Mouse (Mus musculus) frontal cortex, postnatal 36 days (tissue): ENCODE measurements around the gene Shisa7.
"Not testable (repeated sequence)": the region's sequence is repeated elsewhere in the genome, so short reads cannot be mapped to it uniquely, and the experiment has no call there.

Experiments
- DNase-seq, 2 experiments: peaks; one replicate each; pipeline ENCODE4 v3.0.0; 2022; ENCODE audit warnings: low spot score in 2 of 2

Gene Shisa7

DNA sequence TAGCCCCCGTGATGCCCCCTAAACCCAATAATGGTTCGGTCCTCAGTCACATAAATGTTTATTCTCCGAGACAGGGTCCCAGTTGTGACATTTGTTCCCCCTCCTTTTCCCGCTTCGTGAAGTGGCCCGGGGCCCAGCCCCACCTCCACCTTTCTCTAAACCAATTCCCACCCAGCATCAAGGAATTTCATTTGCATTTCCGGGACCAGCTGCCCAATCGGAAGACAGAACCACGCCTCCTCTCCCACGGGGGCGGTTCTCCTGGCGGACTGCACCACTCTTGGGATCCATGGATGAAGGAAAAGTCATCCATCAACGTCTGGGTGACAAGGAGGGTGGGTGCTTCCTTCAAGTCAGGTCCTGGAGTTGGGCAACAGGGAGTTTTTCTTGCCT is 417 bp upstream of the Shisa7 start:
- peak; percentile 89 to 95 for DNase-seq

DNA sequence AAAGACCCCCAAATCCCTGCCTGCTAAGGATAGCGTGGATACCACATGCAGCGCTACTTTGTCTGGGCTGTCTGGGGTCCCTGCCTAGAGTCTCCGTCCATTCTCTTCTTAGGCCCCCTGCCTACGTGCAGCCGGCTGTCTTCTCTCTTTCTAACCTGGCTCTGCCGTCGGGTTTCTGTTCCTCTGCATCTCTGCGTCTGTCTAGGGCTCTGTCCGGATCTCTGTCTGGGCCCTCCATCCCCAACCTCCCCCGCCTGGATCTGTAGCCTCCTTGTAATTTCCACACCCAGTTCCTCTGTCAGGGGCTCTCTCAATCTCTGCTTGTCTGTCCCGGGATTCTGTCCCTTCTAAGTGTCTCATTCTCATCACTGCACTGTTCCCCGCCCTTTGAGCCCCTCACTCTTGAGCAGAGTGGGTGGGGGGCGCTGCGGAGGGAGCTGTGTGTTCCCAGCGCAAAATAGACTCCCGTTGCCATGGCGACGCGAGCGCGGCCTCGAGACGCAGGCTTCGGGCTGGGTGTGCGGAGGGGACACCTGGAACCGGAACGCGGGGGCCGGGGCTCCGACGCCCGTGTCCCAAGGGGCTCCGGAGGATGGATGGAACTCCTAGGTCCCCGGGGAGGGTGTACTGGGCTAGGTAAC is 772 bp downstream of the Shisa7 start:
- DNase-seq = peak; percentile 84

- peak; percentile 49 to 62 for DNase-seq
Observed at GRCm38 (mm10) chr7:4842634-4843131, 1.8 kb downstream of the Shisa7 start.

DNA sequence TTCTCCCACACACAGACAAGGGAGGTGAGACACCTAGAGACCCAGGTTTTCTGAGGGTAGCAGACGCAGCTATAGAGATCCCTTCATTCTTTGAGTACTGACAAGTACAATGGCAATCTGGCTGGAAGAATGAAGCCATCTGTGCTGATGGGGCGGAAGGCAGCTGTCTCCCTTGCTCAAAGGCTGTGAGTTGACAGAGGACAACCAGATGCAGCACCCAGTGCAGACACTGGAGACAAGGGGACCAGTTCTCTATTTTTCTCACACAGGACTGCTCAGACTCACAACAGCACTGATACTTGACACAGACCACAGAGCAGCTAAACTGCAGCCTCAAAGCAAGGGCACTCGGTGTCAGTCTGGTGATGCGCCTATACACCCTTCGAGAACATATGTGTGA is 2.4 kb downstream of the Shisa7 start:
- peak; percentile 45 to 59 for DNase-seq

- DNase-seq = no peak
Observed at GRCm38 (mm10) chr7:4837639-4838038, 6.9 kb downstream of the Shisa7 start.

GRCm38 (mm10) chr7:4836351-4836792 is 8.1 kb downstream of the Shisa7 start:
- peak; percentile 26 to 54 for DNase-seq

- no peak for DNase-seq
Observed at GRCm38 (mm10) chr7:4835631-4836327, 8.7 kb downstream of the Shisa7 start.

DNA sequence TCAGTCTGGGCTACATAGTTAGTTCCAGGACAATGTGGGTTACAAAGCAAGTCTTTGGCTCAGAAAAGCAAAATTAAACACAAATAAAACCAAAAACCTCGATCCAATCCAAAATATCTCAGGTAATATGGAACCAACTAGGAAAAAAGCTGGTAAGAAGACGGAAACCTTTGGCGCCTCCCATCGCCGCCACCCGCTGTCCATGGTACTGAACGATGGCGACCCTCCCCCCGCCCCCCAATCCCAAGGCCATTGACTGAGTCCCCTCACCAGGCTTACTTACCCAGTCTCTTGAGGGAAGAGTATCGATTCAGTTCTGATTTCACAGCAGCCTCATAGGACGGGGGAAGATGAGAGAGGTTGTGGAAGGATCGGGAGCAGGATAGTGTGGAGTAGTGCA is 14.0 kb downstream of the Shisa7 start:
- DNase-seq = no peak

DNA sequence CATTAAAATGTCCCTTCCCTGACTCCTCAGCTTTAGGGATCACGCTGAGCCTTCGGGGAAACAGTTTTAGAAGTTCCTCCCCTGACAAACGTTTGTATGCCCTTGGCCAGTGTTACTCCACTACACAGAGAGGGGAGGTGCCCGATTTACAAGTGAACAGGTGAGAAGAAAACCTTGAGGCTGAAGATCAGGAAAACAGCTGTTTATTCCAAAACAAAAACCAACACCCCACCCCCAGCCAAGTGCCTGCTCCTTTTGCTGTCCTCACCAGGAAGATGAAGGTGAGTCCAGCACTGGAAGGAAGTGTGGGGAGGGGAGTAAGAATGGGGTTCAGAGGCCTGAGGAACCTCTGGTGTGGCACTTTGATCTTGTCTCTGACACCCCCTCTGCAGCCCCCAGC is 19.1 kb downstream of the Shisa7 start:
- no peak for DNase-seq

DNA sequence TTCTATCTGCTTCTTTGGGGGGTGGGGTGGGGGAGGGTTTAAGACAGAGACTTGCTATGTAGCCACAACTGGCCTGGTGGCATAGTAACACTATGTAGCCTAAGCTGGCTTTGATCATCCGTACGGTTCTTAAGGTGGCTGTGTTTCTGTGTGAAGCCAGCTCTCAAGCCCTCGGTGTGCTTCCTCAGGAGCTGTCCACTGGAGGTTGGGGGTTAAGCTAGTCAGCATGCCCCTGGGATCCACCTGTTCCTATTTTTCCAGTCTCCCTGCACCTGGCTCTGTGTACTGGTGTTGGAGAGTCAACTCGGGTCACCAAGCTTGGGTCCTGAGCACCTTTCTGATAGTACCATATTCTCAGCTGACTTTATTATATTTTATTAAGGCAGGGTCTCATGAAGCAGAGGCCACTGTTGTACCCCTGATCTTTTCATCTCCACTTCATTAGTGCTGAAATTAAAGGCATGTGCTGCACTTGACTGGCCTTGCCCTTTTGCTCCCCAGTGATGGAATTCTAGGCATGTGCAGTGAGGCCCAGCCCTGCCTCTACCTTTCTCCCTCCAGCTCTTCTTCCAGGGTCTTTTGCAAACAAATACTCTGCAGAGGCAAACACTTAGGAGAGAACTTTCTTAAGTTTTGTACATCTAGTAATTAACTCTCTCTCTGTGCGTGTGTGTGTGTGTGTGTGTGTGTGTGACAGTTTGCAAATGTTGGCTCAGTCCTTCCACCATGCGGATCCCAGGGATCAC is 22.2 kb downstream of the Shisa7 start:
- DNase-seq = no peak

DNA sequence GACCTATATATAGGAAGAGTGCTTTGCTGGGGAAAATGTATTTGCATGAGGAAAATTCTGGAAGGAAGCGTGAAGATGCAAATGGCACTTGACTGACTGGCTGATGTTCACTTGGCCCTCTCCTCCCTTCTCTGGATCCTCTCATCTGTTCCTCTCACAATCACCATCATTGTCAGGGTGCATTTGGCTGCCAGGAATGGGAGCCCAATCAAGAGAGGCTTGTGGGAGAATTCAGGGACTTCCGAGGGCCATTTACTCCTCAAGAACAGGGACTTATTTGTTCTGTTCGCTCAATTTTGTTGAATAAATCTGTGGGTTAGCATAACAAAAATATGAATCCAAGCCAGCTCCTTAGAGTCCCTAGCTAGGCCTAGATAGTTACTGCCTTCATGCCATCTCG is 22.8 kb downstream of the Shisa7 start:
- DNase-seq = peak in 1 of 2 experiments; percentile 49

DNA sequence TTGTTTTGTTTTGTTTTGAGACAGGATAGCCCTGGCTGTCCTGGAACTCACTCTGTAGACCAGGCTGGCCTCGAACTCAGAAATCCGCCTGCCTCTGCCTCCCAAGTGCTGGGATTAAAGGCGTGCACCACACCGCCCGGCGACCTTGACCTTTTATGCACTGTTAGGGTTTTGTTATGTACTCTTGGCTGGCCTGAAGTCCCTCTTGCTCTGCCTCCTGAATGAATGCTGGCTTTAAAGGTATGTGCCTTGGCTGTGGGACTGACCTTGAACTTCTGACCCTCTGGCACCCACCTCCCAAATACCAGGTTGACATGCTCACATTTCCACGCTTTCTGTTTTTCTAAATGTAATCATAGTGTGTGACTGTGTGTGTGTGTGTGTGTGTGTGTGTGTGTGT is 23.6 kb downstream of the Shisa7 start:
- DNase-seq = not testable (repeated sequence)

- DNase-seq = no peak
Observed at GRCm38 (mm10) chr7:4816559-4816958, 27.9 kb downstream of the Shisa7 start.

- no peak for DNase-seq
Observed at GRCm38 (mm10) chr7:4813105-4813791, 31.2 kb downstream of the Shisa7 start.

GRCm38 (mm10) chr7:4812303-4813104 is 32.0 kb downstream of the Shisa7 start, which contains the start of gene Ube2s:
Ube2s (minus strand) TSS chr7:4812590.
- DNase-seq = peak; percentile 97 to 98

GRCm38 (mm10) chr7:4811842-4812302 is 32.6 kb downstream of the Shisa7 start:
- DNase-seq = no peak

DNA sequence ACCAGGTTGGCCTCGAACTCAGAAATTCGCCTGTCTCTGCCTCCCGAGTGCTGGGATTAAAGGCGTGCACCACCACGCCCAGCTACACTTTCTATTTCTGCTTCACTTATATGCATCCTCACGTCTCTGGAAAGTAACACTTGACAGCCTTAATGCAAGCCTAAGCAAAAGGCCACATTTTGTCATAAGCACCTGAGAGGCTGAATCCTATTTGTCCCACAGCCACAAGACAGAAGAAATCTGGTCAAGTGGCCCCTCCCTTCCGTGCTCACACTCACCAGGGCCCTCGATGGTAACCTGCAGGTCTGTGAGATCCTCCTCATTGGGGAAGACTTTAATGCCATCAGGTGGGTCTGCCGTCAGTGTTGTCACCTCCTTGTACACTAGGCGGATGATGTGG is 33.4 kb downstream of the Shisa7 start:
- DNase-seq = not testable (repeated sequence)

DNA sequence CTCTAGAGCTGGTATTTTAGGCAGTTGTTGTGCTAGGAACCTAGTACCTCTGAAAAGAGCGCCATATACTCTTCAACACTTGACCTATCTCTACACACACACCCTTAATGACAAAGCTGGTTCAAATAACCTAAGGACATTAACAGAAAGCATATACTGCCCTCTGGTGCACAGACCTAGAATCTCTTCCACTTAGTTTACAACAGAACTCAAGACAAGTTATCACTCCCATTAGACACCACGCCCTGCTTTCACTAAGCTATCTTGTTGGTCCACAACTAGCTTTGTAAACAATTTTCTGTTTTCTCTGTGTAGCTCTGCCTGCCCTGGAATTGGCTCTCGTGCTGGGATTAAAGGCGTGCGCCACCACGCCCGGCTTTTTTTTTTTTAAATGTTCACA is 37.8 kb downstream of the Shisa7 start:
- DNase-seq = peak in 1 of 2 experiments; percentile 49

GRCm38 (mm10) chr7:4802247-4802646 is 42.2 kb downstream of the Shisa7 start:
- no peak for DNase-seq

GRCm38 (mm10) chr7:4795767-4796433 is 48.6 kb downstream of the Shisa7 start:
- peak in 1 of 2 experiments; percentile 44 for DNase-seq
